ENCODE assay signal across 8 mouse cellular contexts in genomic region chr4:130572545-130572944, GRCm38 (mm10). TPM values are rescaled to one million over a fixed set of nuclear protein-coding genes. Genes with fewer than 3 reads are reported as not detected.
DNase-seq lines count a peak whose midpoint lies in the region; ATAC-seq and TF ChIP-seq lines count a peak whose summit lies in the region.

No protein-coding gene starts in this region.

- ATAC-seq in kidney, postnatal 0 days (replicated peaks; ENCODE audit: low FRiP score, low read depth): no peak
- no peak for ATAC-seq in embryonic facial prominence, embryonic 13.5 days (ENCODE audit: insufficient number of reproducible peaks, insufficient read depth, low FRiP score, low TSS enrichment, low read depth)
- no peak for ATAC-seq in hindbrain, embryonic 13.5 days (ENCODE audit: low FRiP score)
- no peak for ATAC-seq in midbrain, postnatal 0 days (ENCODE audit: low FRiP score)

- no peak overlapping the region for H3K4me3 ChIP-seq in kidney, postnatal 0 days (replicated peaks; ENCODE audit: low read depth, low read length)
- peak overlapping the region; percentile 80 for H3K4me3 ChIP-seq in embryonic facial prominence, embryonic 13.5 days
- H3K4me3 ChIP-seq in hindbrain, embryonic 13.5 days: peak overlapping the region; percentile 90
- peak overlapping the region; percentile 90 for H3K4me3 ChIP-seq in midbrain, postnatal 0 days (ENCODE audit: low read depth, low read length)

- no peak for TF ChIP-seq CTCF in kidney, postnatal 0 days (IDR thresholded peaks at IDR 0.05; ENCODE audit: low read depth)
- no peak for TF ChIP-seq CTCF in midbrain, postnatal 0 days (IDR thresholded peaks at IDR 0.05)

- H3K27ac ChIP-seq in kidney, postnatal 0 days: no peak overlapping the region
- no peak overlapping the region for H3K27ac ChIP-seq in embryonic facial prominence, embryonic 13.5 days
- H3K27ac ChIP-seq in hindbrain, embryonic 13.5 days: peak overlapping the region; percentile 95
- peak overlapping the region; percentile 89; the same call in 1 of the 2 replicates for H3K27ac ChIP-seq in midbrain, postnatal 0 days (ENCODE audit: low read depth, low read length)

- DNase-seq in kidney, postnatal 0 days (ENCODE audit: low spot score): no peak
- no peak for DNase-seq in kidney, adult 9 months
- DNase-seq in midbrain, postnatal 0 days (ENCODE audit: low spot score): no peak
- no peak for DNase-seq in urinary bladder, postnatal 4 days (ENCODE audit: low spot score in 2 of 2)
- DNase-seq in Muller cell, postnatal 12 days (ENCODE audit: inconsistent ontology term): no peak
- DNase-seq in right cerebral cortex, adult 2 months (ENCODE audit: low spot score in 2 of 2): no peak

- H3K36me3 ChIP-seq in kidney, postnatal 0 days (ENCODE audit: insufficient read depth, low read length): no peaks in the 10 kb centered on the region
- H3K36me3 ChIP-seq in embryonic facial prominence, embryonic 13.5 days: no peaks in the 10 kb centered on the region
- no peaks in the 10 kb centered on the region for H3K36me3 ChIP-seq in hindbrain, embryonic 13.5 days
- no peaks in the 10 kb centered on the region for H3K36me3 ChIP-seq in midbrain, postnatal 0 days (ENCODE audit: insufficient read depth, low read length)

- peaks cover 14% of the 10 kb centered on the region; the same call in 1 of the 2 replicates for H3K4me1 ChIP-seq in kidney, postnatal 0 days (replicated peaks; ENCODE audit: insufficient read depth, low read length)
- H3K4me1 ChIP-seq in embryonic facial prominence, embryonic 13.5 days: peaks cover 30% of the 10 kb centered on the region
- H3K4me1 ChIP-seq in hindbrain, embryonic 13.5 days (replicated peaks): peaks cover 65% of the 10 kb centered on the region
- peaks cover 12% of the 10 kb centered on the region for H3K4me1 ChIP-seq in midbrain, postnatal 0 days (ENCODE audit: insufficient read depth, low read length)

- WGBS in kidney, postnatal 0 days: 34% methylated on average over 10 of the region's 10 CpGs
- 31% methylated on average over 10 of the region's 10 CpGs for WGBS in embryonic facial prominence, embryonic 13.5 days
- 39% methylated on average over 10 of the region's 10 CpGs for WGBS in hindbrain, embryonic 13.5 days
- WGBS in midbrain, postnatal 0 days: 26% methylated on average over 10 of the region's 10 CpGs

- H3K4me2 ChIP-seq in kidney, postnatal 0 days (ENCODE audit: low read length): peak overlapping the region; percentile 99
- H3K4me2 ChIP-seq in embryonic facial prominence, embryonic 13.5 days: peak overlapping the region; percentile 95
- peak overlapping the region; percentile 70 for H3K4me2 ChIP-seq in hindbrain, embryonic 13.5 days
- H3K4me2 ChIP-seq in midbrain, postnatal 0 days (ENCODE audit: low read depth, low read length, poor library complexity, severe bottlenecking): peak overlapping the region; percentile 67

- H3K9me3 ChIP-seq in kidney, postnatal 0 days (replicated peaks; ENCODE audit: low read length): no peaks in the 10 kb centered on the region
- H3K9me3 ChIP-seq in embryonic facial prominence, embryonic 13.5 days: no peaks in the 10 kb centered on the region
- H3K9me3 ChIP-seq in hindbrain, embryonic 13.5 days: no peaks in the 10 kb centered on the region
- H3K9me3 ChIP-seq in midbrain, postnatal 0 days (ENCODE audit: low read length): no peaks in the 10 kb centered on the region

- H3K27me3 ChIP-seq in kidney, postnatal 0 days (ENCODE audit: insufficient read depth, low read length): no peaks in the 10 kb centered on the region
- H3K27me3 ChIP-seq in embryonic facial prominence, embryonic 13.5 days: peaks cover 4% of the 10 kb centered on the region; the same call in 1 of the 2 replicates
- H3K27me3 ChIP-seq in hindbrain, embryonic 13.5 days: 0 out of 2 replicates have a peak, but pooled peaks cover 11% of the 10 kb centered on the region
- no peaks in the 10 kb centered on the region for H3K27me3 ChIP-seq in midbrain, postnatal 0 days (ENCODE audit: insufficient read depth, low read length)

- H3K9ac ChIP-seq in kidney, postnatal 0 days (ENCODE audit: low read depth, low read length): peak overlapping the region; percentile 15; the same call in 1 of the 2 replicates
- peak overlapping the region; percentile 85; the same call in 1 of the 2 replicates for H3K9ac ChIP-seq in embryonic facial prominence, embryonic 13.5 days
- H3K9ac ChIP-seq in hindbrain, embryonic 13.5 days: peak overlapping the region; percentile 98
- peak overlapping the region; percentile 97 for H3K9ac ChIP-seq in midbrain, postnatal 0 days (replicated peaks; ENCODE audit: low read length, poor library complexity, severe bottlenecking)

RNA-seq across cellular contexts. Expression of gene Nkain1, which starts 1.4 kb away (rescaled TPM):
- polyA plus RNA-seq in kidney, postnatal 0 days (2015; fragmentation: Nextera tagmentation; extraction: Ambion mirVana): 1.4 and 1.6 TPM in 2 replicates
- 1.6 and 2.7 TPM in 2 replicates for polyA plus RNA-seq in embryonic facial prominence, embryonic 13.5 days (2015; fragmentation: Nextera tagmentation; extraction: Ambion mirVana)
- polyA plus RNA-seq in hindbrain, embryonic 13.5 days (2015; fragmentation: Nextera tagmentation; extraction: Ambion mirVana): 9.5 and 10.2 TPM in 2 replicates
- 245 and 267 TPM in 2 replicates for total RNA-seq in midbrain, postnatal 0 days (2014; rRNA removed)
- 8.2 and 10.2 TPM in 2 replicates for polyA plus RNA-seq in midbrain, postnatal 0 days (2015; fragmentation: Nextera tagmentation; extraction: Ambion mirVana)

Comparison
In these comparisons a context has a peak if more than half of its experiments do, and no peak if none do; other contexts are left out.
1. H3K27ac ChIP-seq: peak in hindbrain, embryonic 13.5 days (single experiment) and midbrain, postnatal 0 days (single experiment); none in kidney, postnatal 0 days (single experiment) and embryonic facial prominence, embryonic 13.5 days (single experiment).
2. H3K9ac ChIP-seq: peak in every context shown above with its lines; median percentile 98 in hindbrain, embryonic 13.5 days; 97 in midbrain, postnatal 0 days; 85 in embryonic facial prominence, embryonic 13.5 days; 15 in kidney, postnatal 0 days.
3. Peak in every context shown above with its lines, with median percentiles within 50 percentile points of each other: H3K4me2 ChIP-seq.